Mouse (Mus musculus): ENCODE measurements around the gene Med13l.
A peak's percentile ranks its signal among the peaks of the same experiment; 100 is the strongest.

Med13l gene

DNA sequence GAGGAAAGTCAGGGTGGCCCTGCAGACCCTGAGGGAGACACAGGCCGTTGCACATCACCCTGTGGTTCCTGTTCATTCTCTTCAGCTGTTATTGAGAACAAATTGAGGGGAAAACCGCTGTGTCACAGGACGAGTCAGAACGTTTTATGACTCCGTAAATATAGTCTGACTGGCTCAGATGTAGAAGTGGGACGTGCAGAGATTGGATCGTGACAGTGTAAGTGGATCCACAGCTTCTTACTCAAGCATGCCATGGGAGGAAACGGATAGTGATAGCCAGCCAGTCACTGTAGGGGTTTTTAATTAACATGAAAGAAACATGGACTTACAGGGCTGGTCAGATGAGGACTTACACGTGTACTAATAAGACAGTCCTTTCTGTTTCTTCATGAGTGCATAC lies 174.0 kb downstream of the Med13l start:
- DNase-seq, result no peak

DNA sequence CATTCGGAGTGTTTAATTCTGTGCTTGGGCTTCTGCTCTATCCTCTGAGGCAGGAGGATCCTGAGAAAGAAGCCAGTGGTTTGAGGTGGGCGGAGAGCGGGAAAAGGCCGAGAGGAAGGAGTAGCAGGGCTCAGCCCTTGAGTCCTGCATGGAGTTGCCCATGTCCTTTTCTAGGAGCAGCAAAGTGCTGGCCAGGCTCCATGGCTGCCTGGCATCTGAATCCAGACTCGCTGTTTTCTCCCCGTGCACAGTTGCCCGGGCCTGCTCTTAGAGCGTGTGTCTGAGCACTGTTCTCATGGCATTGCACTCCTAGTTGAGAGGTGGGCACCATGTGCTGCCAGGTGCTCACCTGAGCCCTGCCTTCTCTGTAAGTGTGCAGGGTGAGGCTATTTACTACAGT lies 175.3 kb downstream of the Med13l start:
- no peak for DNase-seq

DNA sequence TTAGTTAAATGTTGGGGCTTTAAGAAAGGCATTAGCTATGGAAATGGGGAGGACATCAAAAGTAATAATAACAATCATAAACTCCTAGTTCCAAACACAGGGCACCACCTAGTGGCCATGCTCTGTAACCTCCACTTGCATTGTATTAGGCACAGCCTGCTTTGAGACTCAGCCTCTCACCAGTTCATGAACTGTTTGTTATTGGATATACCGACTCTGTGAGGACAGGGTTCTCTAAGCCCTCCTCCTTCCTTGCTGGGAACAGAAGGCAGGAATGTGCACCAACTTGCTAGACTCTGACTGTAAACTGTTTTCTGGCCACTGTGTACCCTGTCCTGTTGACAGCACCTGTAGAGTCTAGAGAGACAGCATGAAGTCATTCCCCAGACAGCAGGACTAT lies 177.1 kb downstream of the Med13l start:
- DNase-seq, result peak; percentile 75 to 79

DNA sequence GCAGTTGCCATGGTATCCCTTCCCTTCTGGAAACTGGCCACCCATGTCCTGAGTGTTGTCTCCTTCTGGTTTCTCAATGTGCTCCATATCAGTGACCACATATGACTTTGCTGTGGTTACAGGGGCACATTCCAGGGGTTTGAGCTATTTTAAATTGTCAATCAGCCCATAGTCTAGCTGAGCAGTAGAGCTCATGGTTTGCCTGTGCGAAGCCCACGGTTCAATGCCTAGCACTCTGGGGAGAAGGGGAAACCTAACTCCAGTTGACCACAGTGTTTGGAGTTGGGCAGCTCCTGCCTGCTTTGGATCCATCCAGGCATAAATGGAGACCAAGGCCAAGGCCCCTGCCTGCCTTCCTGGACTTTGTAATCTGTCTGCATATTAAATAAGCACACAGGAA lies 182.6 kb downstream of the Med13l start:
- no peak for DNase-seq

DNA sequence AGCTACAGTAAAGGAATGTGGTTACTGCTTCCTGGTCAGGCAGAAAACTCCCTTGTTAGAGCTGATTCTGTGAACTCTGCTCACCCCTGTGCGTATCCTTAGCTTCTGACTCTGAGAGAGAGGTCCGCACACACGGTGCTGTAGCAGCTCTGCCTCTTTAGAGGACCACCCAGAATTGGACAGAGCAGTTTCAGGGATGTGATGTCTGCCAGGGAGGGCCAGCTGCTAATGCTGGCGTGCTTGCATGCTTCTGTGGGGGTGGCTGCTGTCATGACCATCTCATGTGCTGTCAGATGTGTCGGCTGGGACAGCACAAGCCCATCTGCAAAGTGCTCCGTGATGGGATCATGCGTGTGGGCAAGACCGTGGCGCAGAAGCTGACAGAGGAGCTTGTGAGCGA lies 186.5 kb downstream of the Med13l start:
- DNase-seq, result no peak

DNA sequence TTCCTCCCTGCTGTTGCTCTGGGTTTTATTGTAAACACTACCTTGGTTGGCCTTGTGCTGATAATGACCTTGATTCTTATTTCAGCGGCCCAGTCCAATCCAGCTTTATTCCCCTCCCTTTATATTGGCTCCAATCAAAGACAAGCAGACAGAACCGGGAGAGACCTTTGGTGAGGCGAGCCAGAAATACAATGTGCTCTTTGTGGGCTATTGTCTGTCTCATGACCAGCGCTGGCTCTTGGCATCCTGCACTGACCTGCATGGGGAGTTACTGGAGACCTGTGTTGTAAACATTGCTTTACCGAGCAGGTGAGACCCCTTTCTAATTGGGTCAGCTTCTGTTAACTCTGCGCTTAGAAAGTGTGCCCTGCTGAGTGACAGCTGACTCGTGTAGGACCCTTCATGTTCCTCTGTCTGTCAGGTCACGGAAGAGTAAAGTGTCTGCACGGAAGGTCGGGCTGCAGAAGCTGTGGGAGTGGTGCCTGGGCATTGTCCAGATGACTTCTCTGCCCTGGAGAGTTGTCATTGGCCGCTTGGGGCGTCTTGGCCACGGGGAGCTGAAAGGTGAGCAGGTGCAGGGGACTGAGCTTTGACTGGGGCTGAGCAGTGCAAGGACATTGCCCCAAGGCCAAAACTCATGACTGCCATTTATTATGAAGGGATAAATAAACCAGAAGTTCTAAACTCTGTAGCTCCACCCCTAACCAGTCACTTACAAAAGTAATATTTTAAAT lies 191.1 kb downstream of the Med13l start:
- DNase-seq, result no peak

DNA sequence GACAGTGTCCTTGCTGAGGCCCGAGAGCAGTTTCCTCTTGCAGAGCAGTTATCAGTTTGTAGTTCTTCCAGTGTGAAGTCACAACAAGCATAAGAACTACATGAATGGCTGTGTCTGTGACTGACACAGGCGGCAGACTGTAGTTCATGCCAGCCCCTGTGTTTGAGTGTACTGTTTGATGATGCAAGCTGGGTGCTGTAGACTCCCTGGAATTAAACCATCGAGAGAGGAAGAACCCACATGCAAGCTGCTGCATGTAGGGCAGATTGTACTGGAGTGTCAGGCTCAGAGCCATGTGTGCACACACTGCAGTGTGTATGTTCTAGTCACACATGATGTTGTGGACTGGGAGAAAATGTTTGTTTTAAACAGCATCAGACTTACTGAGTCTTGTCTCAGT lies 192.4 kb downstream of the Med13l start:
- DNase-seq, result no peak

DNA sequence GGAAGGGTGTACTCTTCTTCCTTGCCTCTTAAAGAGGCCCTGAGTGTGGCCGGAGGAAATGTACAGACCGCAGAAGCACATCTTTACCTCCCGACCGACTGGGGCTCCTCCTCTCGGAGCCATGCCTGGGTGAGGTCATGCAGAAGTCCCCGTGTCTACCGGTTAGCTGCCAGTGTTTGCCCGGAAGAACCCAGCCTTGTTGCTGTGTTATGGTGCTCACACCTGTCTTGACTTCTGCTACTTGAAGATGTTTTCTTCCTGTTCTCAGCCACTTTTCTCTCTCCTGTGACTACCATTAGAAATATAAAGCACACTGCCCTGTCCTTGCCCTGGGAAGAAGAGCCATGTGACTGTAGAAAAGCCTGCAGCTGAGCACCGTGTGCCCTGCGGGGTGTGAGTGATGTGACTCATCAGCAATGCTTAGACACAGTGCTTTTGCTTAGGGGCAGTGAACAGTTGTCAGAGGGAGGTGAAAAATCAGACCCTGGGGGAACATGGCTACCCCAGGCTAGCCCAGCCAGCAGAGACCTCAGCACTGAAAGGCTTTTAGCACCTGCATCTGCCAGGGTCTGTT lies 193.1 kb downstream of the Med13l start:
- peak; percentile 28 to 35 for DNase-seq

DNA sequence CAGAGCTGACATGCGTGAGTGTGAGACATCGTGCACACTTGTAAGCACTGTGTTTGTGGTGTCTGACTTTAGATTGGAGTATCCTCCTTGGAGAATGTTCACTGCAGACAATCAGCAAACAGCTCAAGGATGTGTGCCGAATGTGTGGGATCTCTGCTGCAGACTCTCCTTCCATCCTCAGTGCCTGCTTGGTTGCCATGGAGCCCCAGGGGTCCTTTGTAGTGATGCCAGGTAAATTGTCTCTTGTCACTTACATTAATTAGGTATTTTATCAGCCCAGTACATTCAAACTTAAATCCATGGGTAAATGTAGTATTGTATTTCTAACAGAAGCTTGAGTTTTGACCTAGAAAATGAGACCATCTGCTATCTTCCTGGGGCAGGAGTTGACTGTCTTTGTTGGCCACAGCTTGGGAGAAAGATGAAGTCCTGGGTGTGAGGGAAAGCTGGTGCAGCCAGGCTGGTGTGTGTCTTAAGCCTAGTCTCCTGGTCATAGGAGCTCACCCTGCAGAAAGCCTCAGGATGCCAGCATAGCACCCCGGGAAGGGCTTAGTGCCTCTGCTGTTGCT lies 193.8 kb downstream of the Med13l start:
- no peak for DNase-seq

DNA sequence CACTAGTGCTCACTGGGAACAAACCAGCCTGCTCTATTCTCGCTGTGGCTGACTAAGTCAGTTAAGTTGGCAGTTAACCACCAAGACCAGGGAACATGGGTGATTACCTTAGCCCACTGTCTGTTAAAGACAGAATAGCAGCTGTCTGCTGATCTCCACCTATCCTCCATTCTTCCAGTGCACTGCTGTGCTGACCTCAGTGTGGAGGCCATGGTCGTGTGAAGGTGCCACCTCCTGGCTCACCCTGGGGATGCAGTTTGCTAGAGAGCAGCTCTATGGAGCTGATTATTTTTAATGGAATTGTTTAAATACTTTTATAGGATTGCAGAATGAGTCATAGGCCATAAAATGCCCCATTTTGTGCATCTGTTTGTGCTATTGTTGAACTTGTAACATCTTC lies 195.6 kb downstream of the Med13l start:
- DNase-seq, result no peak

DNA sequence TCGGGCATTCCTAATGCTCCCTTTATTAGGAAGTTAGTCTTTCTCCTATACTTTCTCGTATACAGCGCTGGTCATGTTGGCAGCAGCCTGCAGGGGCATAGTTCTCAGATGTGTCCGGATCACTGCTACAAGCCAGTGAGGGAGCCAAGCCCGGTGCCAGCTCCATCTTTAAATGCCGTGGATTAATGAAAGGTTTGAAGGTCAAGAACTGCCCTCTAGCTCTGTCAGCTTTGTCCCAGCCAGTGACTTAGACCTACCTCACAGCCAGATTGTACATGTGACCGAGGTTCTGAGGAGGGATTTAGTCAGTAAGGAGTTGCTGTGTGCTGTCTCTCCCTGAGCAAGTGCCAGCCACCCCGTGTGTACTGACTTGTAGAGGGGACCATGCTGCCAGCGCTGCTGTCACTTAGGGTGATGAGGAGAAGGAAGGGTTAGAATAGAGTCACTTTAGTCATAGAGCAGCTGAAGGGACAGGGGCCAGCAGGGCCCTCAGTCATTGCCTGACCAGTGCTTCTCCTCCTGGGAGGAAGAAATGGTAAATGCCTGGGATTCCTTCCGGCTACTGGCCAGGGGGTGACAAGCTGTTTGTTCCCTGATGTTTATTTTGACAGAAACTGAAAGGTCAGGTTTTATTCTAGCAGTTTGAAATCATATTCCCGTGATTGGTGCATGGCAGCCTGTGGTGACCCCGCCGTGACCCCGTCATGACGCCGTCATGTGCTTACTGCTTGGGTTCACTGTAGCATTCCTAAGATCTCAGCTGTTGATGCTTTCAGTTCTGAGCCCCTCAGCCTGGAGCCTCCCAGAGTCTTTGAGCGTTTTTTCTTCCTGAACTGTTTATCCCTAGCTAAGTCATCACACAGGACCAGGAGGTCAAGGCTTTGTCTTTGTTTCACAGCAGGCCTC lies 197.2 kb downstream of the Med13l start:
- DNase-seq, result no peak

DNA sequence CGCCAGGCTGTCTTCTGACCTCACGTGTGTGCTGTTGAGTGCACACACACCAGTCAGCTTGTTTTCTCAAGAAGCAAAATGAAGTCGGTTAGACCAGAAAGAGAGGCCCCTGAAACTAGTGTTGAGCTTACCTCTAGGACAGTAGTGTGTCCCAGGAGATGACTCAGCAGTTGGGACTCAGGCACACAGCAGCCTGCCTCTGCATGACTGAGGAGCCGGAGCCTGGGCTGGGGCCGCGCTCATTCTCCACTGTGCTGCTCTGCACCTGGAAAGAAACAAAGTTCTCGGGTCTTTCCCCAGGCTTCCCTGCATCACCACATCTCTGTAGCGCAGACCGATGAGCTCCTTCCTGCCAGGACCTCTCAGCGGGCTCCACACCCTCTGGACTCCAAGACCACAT lies 200.5 kb downstream of the Med13l start:
- DNase-seq, result no peak

DNA sequence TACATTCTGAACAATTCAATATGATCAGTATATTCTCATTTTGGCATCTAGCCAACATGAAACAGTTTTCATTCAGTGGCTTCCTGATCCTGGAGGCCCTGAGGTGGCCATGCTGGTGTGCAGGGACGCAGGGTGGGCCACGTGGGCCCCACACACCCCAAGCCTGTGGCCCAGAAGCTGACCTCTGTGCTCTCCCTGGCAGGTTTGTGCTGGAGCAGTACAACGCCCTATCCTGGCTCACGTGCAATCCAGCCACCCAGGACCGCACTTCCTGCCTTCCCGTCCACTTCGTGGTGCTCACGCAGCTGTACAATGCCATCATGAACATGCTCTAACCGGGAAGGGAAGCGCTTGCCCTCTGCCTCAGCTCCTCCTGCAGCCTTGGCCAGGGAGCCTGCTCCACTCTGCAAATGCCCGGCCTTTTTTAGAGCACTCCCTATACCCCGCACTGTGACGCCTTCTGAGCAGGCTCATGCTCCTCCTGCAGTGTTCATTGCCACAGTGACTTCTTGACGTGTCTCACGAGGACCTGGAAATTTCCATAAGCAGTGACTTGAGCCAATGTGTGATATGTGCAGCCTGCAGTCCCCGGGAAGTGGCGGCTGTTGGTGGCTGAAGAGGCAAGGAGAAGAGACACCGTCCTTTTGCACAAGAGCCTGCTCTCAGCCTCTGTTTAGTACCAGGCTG lies 202.2 kb downstream of the Med13l start:
- DNase-seq, result no peak

DNA sequence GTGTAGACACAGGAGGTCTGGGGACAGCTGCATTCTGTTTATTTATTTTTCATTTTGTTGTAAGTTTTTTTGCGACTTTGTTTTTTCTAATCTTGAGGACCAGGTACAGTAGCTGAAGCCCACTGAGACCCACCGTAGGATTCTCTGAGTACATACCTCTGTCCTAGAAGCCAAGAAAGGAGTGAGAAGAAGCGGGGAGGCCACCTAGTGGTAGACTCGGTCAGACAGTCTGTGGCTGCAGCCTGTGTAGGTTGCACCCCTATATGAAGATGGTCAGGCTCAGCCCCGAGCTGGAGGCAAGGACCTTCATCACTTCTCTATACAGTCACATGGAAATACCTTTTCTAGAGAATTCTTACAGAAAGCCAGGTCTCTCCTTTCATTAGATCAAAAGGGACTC lies 202.9 kb downstream of the Med13l start:
- DNase-seq, result peak in 1 of 2 experiments; percentile 36

DNA sequence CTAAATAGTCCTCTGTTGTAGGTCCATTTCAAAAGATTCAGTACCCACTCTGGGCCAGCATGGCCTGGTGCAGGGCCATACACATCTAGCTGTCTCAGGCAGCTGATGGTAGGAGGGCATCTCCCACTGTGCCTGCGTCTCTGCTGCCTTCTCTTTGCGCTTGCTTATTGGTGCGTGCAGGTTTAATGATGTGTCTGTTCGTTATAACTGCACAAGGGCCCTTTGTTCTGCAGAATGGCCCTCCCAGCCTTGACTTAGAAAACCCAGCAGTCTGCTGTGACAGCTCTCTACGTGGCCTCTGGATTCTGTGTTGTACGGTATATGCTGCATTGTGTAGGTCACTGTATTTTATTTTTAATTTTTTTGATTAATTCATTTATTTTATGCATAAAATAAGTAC lies 208.7 kb downstream of the Med13l start:
- DNase-seq, result no peak

DNA sequence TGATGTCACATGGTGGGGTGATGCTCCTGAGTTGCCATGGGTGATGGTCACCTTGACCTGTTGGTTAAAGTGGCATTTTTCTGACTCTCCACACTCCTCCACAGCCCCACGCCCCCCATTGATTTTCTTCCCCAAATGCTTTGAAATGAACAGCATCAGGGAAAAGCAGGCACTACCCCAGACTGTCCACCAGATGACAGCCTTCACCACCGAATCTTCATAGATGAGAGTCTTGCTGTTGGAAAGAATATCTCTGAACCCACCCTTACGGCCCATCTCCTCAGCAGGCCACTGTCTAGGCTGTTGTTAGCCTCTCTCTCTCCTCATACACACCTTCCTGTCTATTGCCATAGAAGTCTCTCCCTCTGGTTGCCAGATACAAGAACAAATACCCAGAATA lies 213.4 kb downstream of the Med13l start:
- DNase-seq, result peak; percentile 50 to 52

DNA sequence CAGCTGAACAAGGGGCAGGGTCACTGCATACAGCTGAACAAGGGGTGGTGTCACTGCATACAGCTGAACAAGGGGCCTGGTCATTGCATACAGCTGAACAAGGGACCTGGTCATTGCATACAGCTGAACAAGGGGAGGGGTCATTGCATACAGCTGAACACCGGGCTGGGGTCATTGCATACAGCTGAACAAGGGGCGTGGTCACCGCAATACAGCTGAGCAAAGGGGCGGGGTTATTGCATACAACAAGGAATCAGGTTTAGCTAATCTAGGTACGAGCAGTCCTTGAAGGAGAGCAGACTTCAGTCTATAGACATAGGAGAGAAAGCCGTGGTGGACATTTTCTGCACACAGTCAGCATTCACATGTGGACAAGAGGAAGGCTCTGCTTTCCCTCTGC lies 215.9 kb downstream of the Med13l start:
- no peak for DNase-seq

DNA sequence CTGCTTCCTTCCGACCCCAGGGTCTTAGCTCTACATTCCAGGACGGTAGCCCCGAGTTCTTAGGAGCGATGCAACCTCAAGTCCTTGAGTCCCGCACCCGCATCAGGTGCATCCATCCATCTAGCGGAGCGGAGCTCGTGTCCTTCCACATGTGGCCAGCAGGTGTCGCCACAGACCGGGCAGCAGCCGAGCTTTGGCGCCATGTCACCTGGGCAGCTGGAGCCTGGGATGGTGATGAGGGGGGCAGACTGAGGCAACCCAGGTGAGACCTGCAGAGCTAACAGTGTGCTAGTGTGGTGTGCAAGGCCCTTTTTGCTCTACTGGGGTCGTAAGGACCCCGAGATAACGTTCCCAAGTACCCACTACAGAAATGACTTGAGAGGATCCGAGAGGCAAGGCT lies 221.1 kb downstream of the Med13l start:
- peak; percentile 71 to 75 for DNase-seq

DNA sequence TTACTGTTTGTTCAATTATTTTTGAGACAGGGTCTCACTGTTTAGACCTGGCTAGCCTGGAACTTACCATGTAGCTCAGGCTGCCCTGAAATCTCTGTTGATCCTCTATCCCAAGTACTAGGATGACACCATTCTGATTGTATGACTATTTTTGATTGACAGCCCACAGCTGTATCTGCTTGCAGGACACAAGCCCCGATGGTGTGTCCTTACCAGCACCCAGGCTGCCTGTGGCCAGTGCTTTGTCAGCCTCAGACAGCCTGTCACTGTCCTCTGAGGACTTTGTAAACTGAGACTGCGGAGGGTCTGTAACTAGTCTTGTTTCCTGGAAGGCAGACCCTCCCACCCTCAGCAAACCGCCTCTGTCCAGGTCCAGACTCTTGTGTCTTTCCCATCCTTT lies 221.7 kb downstream of the Med13l start:
- no peak for DNase-seq

DNA sequence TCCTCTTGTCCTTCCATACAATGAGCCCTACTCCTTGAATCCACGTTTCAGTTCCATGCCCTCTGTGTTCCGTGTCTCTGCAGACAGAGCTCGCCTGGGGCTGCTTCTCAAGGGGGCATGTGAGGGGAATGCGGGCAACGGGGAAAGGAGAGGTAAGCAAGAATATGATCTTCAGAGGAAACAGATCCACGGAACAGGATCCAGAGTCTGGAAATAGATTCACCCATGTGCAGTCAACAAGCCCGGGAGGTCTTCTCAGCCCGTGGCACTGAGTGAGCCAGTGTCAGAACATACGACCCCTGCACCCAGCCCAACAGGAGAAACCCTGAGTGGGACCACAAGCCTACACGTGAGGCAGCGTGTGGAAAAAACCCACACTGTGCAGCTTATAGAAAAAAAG lies 228.7 kb downstream of the Med13l start:
- no peak for DNase-seq

DNA sequence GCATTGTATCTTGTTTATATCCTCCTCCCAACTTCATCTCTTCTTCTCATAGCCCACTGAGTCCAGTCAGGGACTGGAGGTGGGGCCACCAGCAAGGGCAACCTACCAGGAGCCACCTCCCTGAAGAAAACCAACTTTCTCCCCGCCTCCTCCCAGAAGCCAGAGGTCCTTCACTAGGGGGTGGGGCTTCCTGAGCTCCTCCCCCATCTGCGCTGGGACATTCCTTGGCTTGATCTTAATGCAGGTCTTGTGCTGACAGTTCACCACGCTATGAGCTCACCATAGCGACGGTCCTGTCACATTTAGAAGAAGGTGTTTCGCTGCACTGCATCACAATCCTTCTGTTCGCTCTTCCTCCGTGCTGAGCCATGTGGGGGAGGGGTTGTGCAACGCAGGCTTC lies 229.3 kb downstream of the Med13l start:
- no peak for DNase-seq

DNA sequence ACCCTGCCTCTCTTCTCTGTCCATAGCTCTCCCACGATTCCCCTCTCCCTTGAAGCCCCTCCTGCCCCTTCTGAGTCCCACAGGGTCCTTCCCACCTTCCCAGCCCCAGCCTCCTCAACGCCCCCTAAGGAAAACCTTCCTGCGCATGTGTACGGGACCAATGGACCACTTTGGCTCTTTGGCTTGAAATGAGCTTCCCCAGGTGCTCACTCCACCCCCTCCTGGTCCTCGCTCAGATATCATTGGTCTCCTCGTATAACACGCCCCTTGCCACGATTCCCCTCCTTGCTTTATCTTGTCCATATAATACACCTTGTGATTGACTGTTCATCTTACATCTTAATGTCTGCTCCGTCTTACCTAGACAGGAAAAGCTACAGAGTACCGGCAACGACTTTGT lies 237.3 kb downstream of the Med13l start:
- DNase-seq, result no peak

DNA sequence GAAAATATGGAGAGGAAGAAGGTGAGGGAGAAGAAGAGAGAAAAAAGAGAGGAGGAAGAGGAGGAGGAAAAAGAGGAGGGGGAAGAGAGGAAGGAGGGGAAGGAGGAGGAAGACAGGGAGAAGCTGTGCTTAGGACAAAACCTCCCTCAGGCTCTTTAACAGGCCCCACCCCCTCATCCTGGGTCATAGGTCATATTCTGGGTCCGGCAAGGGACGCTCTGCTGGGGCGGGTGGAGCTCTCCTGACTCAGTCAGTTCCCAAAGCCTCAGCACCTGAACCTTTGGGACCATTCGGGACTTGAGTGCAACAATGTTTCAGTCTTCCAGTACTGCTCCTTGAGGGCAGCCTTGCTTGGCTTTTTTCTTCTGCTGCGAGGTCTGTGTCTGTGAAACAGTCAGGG lies 241.1 kb downstream of the Med13l start:
- DNase-seq, result no peak

All from B cell, adult 2 months (primary cell).